Mouse (Mus musculus): ENCODE results near the gene Rplp1. TPM values are rescaled to one million over a fixed set of nuclear protein-coding genes. Genes with fewer than 3 reads are reported as not detected.

Rplp1 gene
- 1,285 and 1,371 TPM in 2 replicates for polyA plus RNA-seq (2015; fragmentation: Nextera tagmentation; extraction: Ambion mirVana)

GRCm38 (mm10) chr9:61914203-61914916 is at the start of gene Rplp1:
Gene Rplp1 (minus strand): TSS chr9:61914542.
- Histone ChIP-seq H3K27me3 (replicated peaks; ENCODE audit: control insufficient read depth, insufficient read depth, low read length) (no peaks in the 10 kb centered on the region), H3K9ac (ENCODE audit: low read depth, low read length) (peak within 1 kb of the TSS; percentile 90), H3K27ac (ENCODE audit: low read length) (peak within 1 kb of the TSS; percentile 99), H3K36me3 (ENCODE audit: control insufficient read depth, insufficient read depth, low read length) (peaks cover 23% of the 10 kb centered on the region), H3K9me3 (ENCODE audit: control insufficient read depth, low read length) (no peaks in the 10 kb centered on the region), H3K4me2 (ENCODE audit: low read depth, low read length) (peak within 1 kb of the TSS; percentile 81), H3K4me3 (ENCODE audit: low read length) (peak within 1 kb of the TSS; percentile 78), H3K4me1 (ENCODE audit: control insufficient read depth, insufficient read depth, low read length) (peaks cover 7% of the 10 kb centered on the region)
- under 1% methylated on average over 68 of the region's 70 CpGs for WGBS
- peak; percentile 97 for ATAC-seq

DNA sequence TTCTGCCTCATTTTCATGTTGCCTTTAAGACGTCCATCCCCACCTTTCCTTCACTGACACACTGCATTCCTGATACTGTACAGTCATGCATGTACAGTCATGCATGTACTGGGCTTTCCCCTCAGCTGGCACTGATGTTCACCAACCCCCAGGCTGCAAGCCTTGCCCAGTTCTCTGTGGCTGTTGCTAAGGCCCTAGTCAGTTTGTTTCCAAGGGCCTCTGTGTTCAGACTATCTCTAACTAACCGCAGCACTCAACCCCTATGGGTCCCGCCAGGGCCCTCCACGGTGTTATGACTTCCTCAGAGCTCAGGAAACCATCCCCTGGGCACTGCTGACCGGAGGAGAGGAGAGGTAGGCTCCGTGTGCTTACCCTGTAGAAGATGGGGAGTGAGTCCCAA is 49.0 kb upstream of the Rplp1 start:
- ATAC-seq: no peak
- Histone ChIP-seq H3K9ac (ENCODE audit: low read depth, low read length) (no peak overlapping the region), H3K27me3 (replicated peaks; ENCODE audit: control insufficient read depth, insufficient read depth, low read length) (no peaks in the 10 kb centered on the region), H3K36me3 (ENCODE audit: control insufficient read depth, insufficient read depth, low read length) (no peaks in the 10 kb centered on the region), H3K9me3 (ENCODE audit: control insufficient read depth, low read length) (no peaks in the 10 kb centered on the region), H3K4me2 (ENCODE audit: low read depth, low read length) (no peak overlapping the region), H3K4me3 (ENCODE audit: low read length) (no peak overlapping the region), H3K4me1 (ENCODE audit: control insufficient read depth, insufficient read depth, low read length) (peaks cover 12% of the 10 kb centered on the region), H3K27ac (ENCODE audit: low read length) (no peak overlapping the region)
- WGBS: 76% methylated on average over 6 of the region's 6 CpGs

- 83% methylated on average over 4 of the region's 4 CpGs for WGBS
- Histone ChIP-seq H3K4me3 (ENCODE audit: low read length) (no peak overlapping the region), H3K9me3 (ENCODE audit: control insufficient read depth, low read length) (no peaks in the 10 kb centered on the region), H3K27ac (ENCODE audit: low read length) (0 out of 2 replicates have a peak overlapping the region, but pooled peaks have one; percentile 81), H3K4me2 (ENCODE audit: low read depth, low read length) (no peak overlapping the region), H3K9ac (ENCODE audit: low read depth, low read length) (no peak overlapping the region), H3K27me3 (replicated peaks; ENCODE audit: control insufficient read depth, insufficient read depth, low read length) (no peaks in the 10 kb centered on the region), H3K36me3 (ENCODE audit: control insufficient read depth, insufficient read depth, low read length) (no peaks in the 10 kb centered on the region), H3K4me1 (ENCODE audit: control insufficient read depth, insufficient read depth, low read length) (peaks cover 12% of the 10 kb centered on the region)
- no peak for ATAC-seq
These were observed 46.8 kb upstream of the Rplp1 start for GRCm38 (mm10) chr9:61961181-61961580.

- Histone ChIP-seq H3K4me2 (ENCODE audit: low read depth, low read length) (no peak overlapping the region), H3K9ac (ENCODE audit: low read depth, low read length) (no peak overlapping the region; the same call in 1 of the 2 replicates), H3K27ac (ENCODE audit: low read length) (peak overlapping the region; percentile 81), H3K4me1 (ENCODE audit: control insufficient read depth, insufficient read depth, low read length) (peaks cover 12% of the 10 kb centered on the region), H3K36me3 (ENCODE audit: control insufficient read depth, insufficient read depth, low read length) (no peaks in the 10 kb centered on the region), H3K4me3 (ENCODE audit: low read length) (no peak overlapping the region), H3K9me3 (ENCODE audit: control insufficient read depth, low read length) (no peaks in the 10 kb centered on the region), H3K27me3 (replicated peaks; ENCODE audit: control insufficient read depth, insufficient read depth, low read length) (no peaks in the 10 kb centered on the region)
- WGBS: 45% methylated on average over 5 of the region's 5 CpGs
- peak; percentile 25; the same call in 1 of the 2 replicates for ATAC-seq
These were observed 46.4 kb upstream of the Rplp1 start for GRCm38 (mm10) chr9:61960753-61961152.

GRCm38 (mm10) chr9:61959921-61960569 is 45.7 kb upstream of the Rplp1 start:
- Histone ChIP-seq H3K36me3 (ENCODE audit: control insufficient read depth, insufficient read depth, low read length) (no peaks in the 10 kb centered on the region), H3K9ac (ENCODE audit: low read depth, low read length) (no peak overlapping the region), H3K4me2 (ENCODE audit: low read depth, low read length) (no peak overlapping the region), H3K9me3 (ENCODE audit: control insufficient read depth, low read length) (no peaks in the 10 kb centered on the region), H3K27me3 (replicated peaks; ENCODE audit: control insufficient read depth, insufficient read depth, low read length) (no peaks in the 10 kb centered on the region), H3K4me1 (ENCODE audit: control insufficient read depth, insufficient read depth, low read length) (peaks cover 12% of the 10 kb centered on the region), H3K4me3 (ENCODE audit: low read length) (no peak overlapping the region), H3K27ac (ENCODE audit: low read length) (peak overlapping the region; percentile 81)
- peak; percentile 86 for ATAC-seq
- WGBS: 68% methylated on average over 1 of the region's 1 CpGs

DNA sequence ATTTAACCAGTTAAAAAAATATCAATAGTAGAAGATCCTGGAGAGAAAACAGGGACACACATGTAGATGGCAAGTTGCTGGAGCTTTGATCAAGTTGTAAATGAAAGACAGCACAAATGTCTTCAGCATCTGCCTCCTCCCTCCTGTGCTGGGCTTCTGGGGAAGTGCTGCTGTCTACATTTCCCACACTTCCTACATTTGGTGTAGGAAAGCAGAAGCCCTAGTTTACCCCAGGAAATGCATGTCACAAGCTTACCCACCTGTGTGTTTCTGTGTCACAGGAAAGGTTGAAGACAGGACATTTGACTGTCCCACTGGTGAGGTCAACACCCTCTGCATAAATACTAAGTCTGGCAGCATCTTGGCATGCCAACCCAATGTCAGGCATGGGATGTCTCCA is 40.4 kb upstream of the Rplp1 start:
- H3K4me3 ChIP-seq (ENCODE audit: low read length): no peak overlapping the region
- H3K27ac ChIP-seq (ENCODE audit: low read length): no peak overlapping the region

GRCm38 (mm10) chr9:61952241-61952640 is 37.9 kb upstream of the Rplp1 start:
- Histone ChIP-seq H3K27ac (ENCODE audit: low read length) (no peak overlapping the region), H3K9me3 (ENCODE audit: control insufficient read depth, low read length) (no peaks in the 10 kb centered on the region), H3K4me3 (ENCODE audit: low read length) (no peak overlapping the region), H3K27me3 (replicated peaks; ENCODE audit: control insufficient read depth, insufficient read depth, low read length) (no peaks in the 10 kb centered on the region), H3K9ac (ENCODE audit: low read depth, low read length) (no peak overlapping the region), H3K4me1 (ENCODE audit: control insufficient read depth, insufficient read depth, low read length) (peaks cover 6% of the 10 kb centered on the region), H3K4me2 (ENCODE audit: low read depth, low read length) (no peak overlapping the region), H3K36me3 (ENCODE audit: control insufficient read depth, insufficient read depth, low read length) (no peaks in the 10 kb centered on the region)
- ATAC-seq: no peak
- 74% methylated on average over 7 of the region's 7 CpGs for WGBS

More for the DNA sequence above, 40.4 kb upstream of the Rplp1 start:
- Histone ChIP-seq H3K9me3 (ENCODE audit: control insufficient read depth, low read length) (no peaks in the 10 kb centered on the region), H3K9ac (ENCODE audit: low read depth, low read length) (no peak overlapping the region), H3K4me1 (ENCODE audit: control insufficient read depth, insufficient read depth, low read length) (peaks cover under 1% of the 10 kb centered on the region; the same call in 1 of the 2 replicates), H3K27me3 (replicated peaks; ENCODE audit: control insufficient read depth, insufficient read depth, low read length) (no peaks in the 10 kb centered on the region), H3K4me2 (ENCODE audit: low read depth, low read length) (no peak overlapping the region), H3K36me3 (ENCODE audit: control insufficient read depth, insufficient read depth, low read length) (no peaks in the 10 kb centered on the region)
- ATAC-seq: no peak

DNA sequence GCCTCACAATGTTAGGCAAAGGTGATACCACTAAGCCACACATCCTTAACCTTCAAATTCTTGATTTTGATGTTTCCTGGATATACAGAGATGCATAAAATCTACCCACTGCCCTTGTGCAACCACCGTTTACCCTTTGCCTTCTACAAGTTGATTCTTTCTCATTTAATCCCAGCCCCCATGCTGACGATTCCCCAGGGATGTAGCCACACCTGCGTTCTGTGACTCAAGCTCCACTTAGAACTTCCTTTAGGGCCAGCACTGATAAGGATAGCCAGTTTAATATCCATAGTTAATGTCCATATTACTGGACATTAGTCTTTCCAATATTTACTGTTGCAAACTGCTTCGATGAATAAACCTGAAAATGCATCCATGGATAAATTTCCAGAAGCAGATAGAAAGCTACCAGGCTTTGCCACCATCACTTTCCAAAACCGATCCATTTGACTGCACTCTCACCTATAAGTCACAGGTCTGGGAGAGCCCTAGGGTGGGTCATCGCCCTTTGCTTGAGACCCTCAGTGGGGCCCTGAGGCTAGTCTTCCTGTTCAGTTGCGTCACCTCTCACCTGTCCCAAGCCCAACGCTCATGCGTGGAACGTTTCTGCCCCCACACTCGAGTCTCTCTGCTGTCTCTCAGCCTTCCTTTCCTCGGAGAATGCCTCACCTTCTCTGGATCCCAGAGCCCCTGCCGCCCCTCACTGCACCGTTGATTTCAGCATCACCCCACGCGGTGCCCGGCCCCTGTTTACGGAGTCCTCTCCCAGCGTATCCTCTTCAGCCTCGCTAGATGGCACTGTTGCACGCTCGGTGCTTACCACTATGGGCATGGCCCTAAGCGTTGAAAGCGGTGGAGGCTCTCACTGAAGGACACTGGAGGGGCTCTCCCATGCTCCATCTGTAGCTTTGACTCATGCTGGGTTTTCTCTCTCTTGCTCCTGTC is 33.3 kb upstream of the Rplp1 start:
- H3K27ac ChIP-seq (ENCODE audit: low read length): no peak overlapping the region
- H3K4me1 ChIP-seq (ENCODE audit: control insufficient read depth, insufficient read depth, low read length): peaks cover 6% of the 10 kb centered on the region
- H3K27me3 ChIP-seq (replicated peaks; ENCODE audit: control insufficient read depth, insufficient read depth, low read length): no peaks in the 10 kb centered on the region
- WGBS: 7% methylated on average over 24 of the region's 24 CpGs
- H3K4me3 ChIP-seq (ENCODE audit: low read length): peak overlapping the region; percentile 90
- H3K36me3 ChIP-seq (ENCODE audit: control insufficient read depth, insufficient read depth, low read length): peaks cover 3% of the 10 kb centered on the region; the same call in 1 of the 2 replicates
- ATAC-seq: peak; percentile 57
- peak overlapping the region; percentile 61 for H3K9ac ChIP-seq (ENCODE audit: low read depth, low read length)
- H3K4me2 ChIP-seq (ENCODE audit: low read depth, low read length): peak overlapping the region; percentile 95
- H3K9me3 ChIP-seq (ENCODE audit: control insufficient read depth, low read length): no peaks in the 10 kb centered on the region
